Mouse (Mus musculus) E14TG2a.4 (cell line): Measurements from ENCODE around the gene Arhgap15.

Source experiments
- CTCF ChIP-seq: conservative IDR thresholded peaks from 2 replicates; pipeline ENCODE4 v1.5.1; 2014; ENCODE audit warnings: low read length
- NANOG ChIP-seq: IDR thresholded peaks from 2 replicates; pipeline ENCODE4 v1.6.1; 2014; ENCODE audit warnings: borderline replicate concordance, low read length, mixed read lengths

- TF ChIP-seq CTCF (no peak), NANOG (no peak)
Measured at GRCm38 (mm10) chr2:44029035-44029715, 280.6 kb downstream of the Arhgap15 start.
